Comparison of ENCODE assay signal across 21 mouse cellular contexts in the genomic region with DNA sequence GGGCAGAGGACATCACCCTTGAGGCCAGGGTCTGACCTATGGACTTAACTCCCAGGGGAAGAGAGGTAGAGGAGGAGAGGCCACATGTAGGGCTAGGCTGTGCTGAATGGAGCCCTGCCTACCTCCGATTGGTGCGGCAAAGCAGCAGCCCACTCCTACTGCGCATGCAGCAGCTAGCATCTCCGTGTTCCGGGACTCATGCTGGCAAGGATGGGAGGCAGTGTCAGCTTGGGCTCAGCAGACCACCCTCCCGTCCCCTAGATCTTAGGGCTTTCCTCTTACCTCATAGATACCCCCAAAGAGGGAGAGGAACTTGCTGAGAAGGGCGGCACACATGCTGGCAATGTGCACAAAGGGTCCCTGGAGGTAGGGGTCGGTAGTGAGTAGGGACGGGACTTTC. TPM values are rescaled to one million over a fixed set of nuclear protein-coding genes. Genes with fewer than 3 reads are reported as not detected.
DNase-seq lines count a peak whose midpoint lies in the region; ATAC-seq and TF ChIP-seq lines count a peak whose summit lies in the region.
"Had no signal": no experiment of that assay in that cellular context is flagged by ENCODE, and none has a peak within 500 bp of the region (broad histone marks: within the 10 kb centered on the region; RNA-seq: fewer than 3 reads in every experiment).

No protein-coding gene starts in this region.

- peak overlapping the region; percentile 80 for H3K4me3 ChIP-seq in erythroblast, embryonic 14.5 days (replicated peaks)
- 0 out of 2 replicates have a peak overlapping the region, but pooled peaks have one; percentile 22 for H3K4me3 ChIP-seq in liver, embryonic 11.5 days (ENCODE audit: low read depth, low read length)
- H3K4me3 ChIP-seq in G1E (ENCODE audit: low read depth, low read length) = peak overlapping the region; percentile 87
- H3K4me3 ChIP-seq in liver, embryonic 15.5 days (replicated peaks) = no peak overlapping the region
- no peak overlapping the region for H3K4me3 ChIP-seq in hindbrain, embryonic 13.5 days
- H3K4me3 ChIP-seq: embryonic facial prominence, embryonic 12.5 days; heart, adult 2 months; heart, embryonic 15.5 days; hindbrain, embryonic 10.5 days; hindbrain, embryonic 15.5 days had no signal

- no peak overlapping the region for H3K27ac ChIP-seq in liver, embryonic 11.5 days (ENCODE audit: low read depth, low read length)
- peak overlapping the region; percentile 82; the same call in 1 of the 2 replicates for H3K27ac ChIP-seq in liver, embryonic 15.5 days (replicated peaks)
- no peak overlapping the region for H3K27ac ChIP-seq in hindbrain, embryonic 13.5 days
- H3K27ac ChIP-seq: embryonic facial prominence, embryonic 12.5 days; heart, adult 2 months; heart, embryonic 15.5 days; hindbrain, embryonic 10.5 days; hindbrain, embryonic 15.5 days had no signal

- H3K36me3 ChIP-seq in erythroblast, embryonic 14.5 days (ENCODE audit: control insufficient read depth) = peaks cover 70% of the 10 kb centered on the region
- H3K36me3 ChIP-seq in liver, embryonic 11.5 days (ENCODE audit: control insufficient read depth, insufficient read depth, low read length) = peaks cover 13% of the 10 kb centered on the region; the same call in 1 of the 2 replicates
- peaks cover 75% of the 10 kb centered on the region for H3K36me3 ChIP-seq in G1E (replicated peaks)
- peaks cover 56% of the 10 kb centered on the region for H3K36me3 ChIP-seq in liver, embryonic 15.5 days (replicated peaks)
- H3K36me3 ChIP-seq in hindbrain, embryonic 13.5 days = peaks cover 62% of the 10 kb centered on the region
- H3K36me3 ChIP-seq: heart, embryonic 15.5 days had no signal

- peaks cover 100% of the 10 kb centered on the region for H3K4me1 ChIP-seq in erythroblast, embryonic 14.5 days (ENCODE audit: control insufficient read depth)
- H3K4me1 ChIP-seq in liver, embryonic 11.5 days (replicated peaks; ENCODE audit: control insufficient read depth, insufficient read depth, low read length) = peaks cover 42% of the 10 kb centered on the region
- peaks cover 97% of the 10 kb centered on the region for H3K4me1 ChIP-seq in G1E (ENCODE audit: insufficient read depth, low read depth, low read length)
- H3K4me1 ChIP-seq in liver, embryonic 15.5 days (replicated peaks) = peaks cover 98% of the 10 kb centered on the region
- peaks cover 32% of the 10 kb centered on the region for H3K4me1 ChIP-seq in hindbrain, embryonic 13.5 days (replicated peaks)

- WGBS in liver, embryonic 11.5 days = 76% methylated on average over 9 of the region's 9 CpGs
- WGBS in liver, embryonic 15.5 days (ENCODE audit: insufficient replicate concordance) = 79% methylated on average over 9 of the region's 9 CpGs
- WGBS in hindbrain, embryonic 13.5 days = 78% methylated on average over 9 of the region's 9 CpGs

- peak overlapping the region; percentile 94 for H3K4me2 ChIP-seq in liver, embryonic 11.5 days
- H3K4me2 ChIP-seq in liver, embryonic 15.5 days = peak overlapping the region; percentile 100
- H3K4me2 ChIP-seq in hindbrain, embryonic 13.5 days = no peak overlapping the region
- H3K4me2 ChIP-seq: embryonic facial prominence, embryonic 12.5 days; heart, embryonic 15.5 days; hindbrain, embryonic 15.5 days had no signal

- H3K9me3 ChIP-seq in erythroblast, embryonic 14.5 days (ENCODE audit: control insufficient read depth, low read length) = no peaks in the 10 kb centered on the region
- H3K9me3 ChIP-seq in liver, embryonic 11.5 days (ENCODE audit: control insufficient read depth, low read length) = no peaks in the 10 kb centered on the region
- H3K9me3 ChIP-seq in G1E (replicated peaks) = no peaks in the 10 kb centered on the region
- no peaks in the 10 kb centered on the region for H3K9me3 ChIP-seq in liver, embryonic 15.5 days (replicated peaks)
- H3K9me3 ChIP-seq in hindbrain, embryonic 13.5 days = no peaks in the 10 kb centered on the region
- H3K9me3 ChIP-seq: embryonic facial prominence, embryonic 12.5 days; heart, embryonic 15.5 days; hindbrain, embryonic 10.5 days; hindbrain, embryonic 15.5 days had no signal

- H3K9ac ChIP-seq in liver, embryonic 11.5 days (ENCODE audit: low read depth, low read length) = no peak overlapping the region; the same call in 1 of the 2 replicates
- peak overlapping the region; percentile 74; the same call in 1 of the 2 replicates for H3K9ac ChIP-seq in liver, embryonic 15.5 days
- H3K9ac ChIP-seq in hindbrain, embryonic 13.5 days = no peak overlapping the region
- H3K9ac ChIP-seq: embryonic facial prominence, embryonic 12.5 days; heart, embryonic 15.5 days; hindbrain, embryonic 15.5 days had no signal

- DNase-seq in liver, embryonic 11.5 days (ENCODE audit: low spot score) = no peak
- DNase-seq in liver (no peak), G1E (ENCODE audit: low spot score) (no peak)
- DNase-seq in gastrocnemius, adult 8-10 months (ENCODE audit: low spot score in 2 of 2) = no peak
- DNase-seq: adrenal gland, adult 2 months; adrenal gland, postnatal 25 days; cerebellum, postnatal 14 days; embryo, embryonic 11 days; gastrocnemius, postnatal 10 days; heart, adult 2 months; heart, postnatal 14 days had no signal

- no peaks in the 10 kb centered on the region for H3K27me3 ChIP-seq in erythroblast, embryonic 14.5 days (ENCODE audit: control insufficient read depth)
- H3K27me3 ChIP-seq in liver, embryonic 11.5 days (replicated peaks; ENCODE audit: control insufficient read depth, insufficient read depth, low read length) = no peaks in the 10 kb centered on the region
- H3K27me3 ChIP-seq in G1E (ENCODE audit: insufficient read depth, low read length) = no peaks in the 10 kb centered on the region
- H3K27me3 ChIP-seq in liver, embryonic 15.5 days = no peaks in the 10 kb centered on the region
- no peaks in the 10 kb centered on the region for H3K27me3 ChIP-seq in hindbrain, embryonic 13.5 days
- H3K27me3 ChIP-seq: embryonic facial prominence, embryonic 12.5 days; heart, embryonic 15.5 days; hindbrain, embryonic 15.5 days had no signal

- no peak for ATAC-seq in erythroblast, adult 5-6 weeks (replicated peaks; ENCODE audit: low FRiP score, poor library complexity, severe bottlenecking)
- ATAC-seq in liver, embryonic 11.5 days (replicated peaks; ENCODE audit: low FRiP score) = no peak
- ATAC-seq in G1E (ENCODE audit: extremely low read depth, insufficient number of reproducible peaks, low FRiP score, poor library complexity, severe bottlenecking) = no peak
- ATAC-seq in liver, embryonic 15.5 days (ENCODE audit: insufficient read depth) = no peak
- no peak for ATAC-seq in hindbrain, embryonic 13.5 days (ENCODE audit: low FRiP score)
- ATAC-seq: forebrain, embryonic 14.5 days had no signal

- TF ChIP-seq CTCF in G1E (IDR thresholded peaks at IDR 0.05; ENCODE audit: low read depth, low read length) = no peak

RNA-seq across cellular contexts. Expression of a gene that starts 5.3 kb away (rescaled TPM):
- 0.25 TPM in 1 of 2 replicates, not detected in the other for polyA plus RNA-seq in erythroblast, embryonic 14.5 days (2012)
- 7.9 and 15.9 TPM in 2 replicates for total RNA-seq in erythroblast, adult 5-6 weeks (2015; ENCODE audit: low replicate concordance)
- 4.0 and 4.3 TPM in 2 replicates for total RNA-seq in erythroblast, adult 5-6 weeks (2017; ENCODE audit: low replicate concordance)
- 124 and 127 TPM in 2 replicates for polyA plus RNA-seq in liver, embryonic 11.5 days (2014; fragmentation: Nextera tagmentation; extraction: Ambion mirVana)
- total RNA-seq in G1E (2014; fragmentation: Nextera tagmentation) (17.5 and 22.7 TPM in 2 replicates), G1E (2017) (95.7 and 97.6 TPM in 2 replicates)
- polyA plus RNA-seq in G1E (2012) = 3.3 and 6.1 TPM in 2 replicates
- polyA plus RNA-seq in liver, embryonic 15.5 days (2015; fragmentation: Nextera tagmentation; extraction: Ambion mirVana) = 36.4 and 39.3 TPM in 2 replicates
- polyA plus RNA-seq in hindbrain, embryonic 13.5 days (2015; fragmentation: Nextera tagmentation; extraction: Ambion mirVana) = 83.5 and 93.7 TPM in 2 replicates
- total RNA-seq in gastrocnemius, adult 8-10 months (2022) = 10 to 100 TPM in 2 of 4 experiments, 1 to 10 TPM in 2; 7.5 to 10.5 (median 9.9) TPM

RNA-seq across cellular contexts. Expression of a gene that starts 5.4 kb away (rescaled TPM):
- polyA plus RNA-seq in erythroblast, embryonic 14.5 days (2012) = 1.8 and 3.3 TPM in 2 replicates
- total RNA-seq in erythroblast, adult 5-6 weeks (2015; ENCODE audit: low replicate concordance) = 1.7 and 5.0 TPM in 2 replicates
- 3.3 and 8.9 TPM in 2 replicates for total RNA-seq in erythroblast, adult 5-6 weeks (2017; ENCODE audit: low replicate concordance)
- polyA plus RNA-seq in liver, embryonic 11.5 days (2014; fragmentation: Nextera tagmentation; extraction: Ambion mirVana) = 14.4 and 15.3 TPM in 2 replicates
- total RNA-seq in G1E (2014; fragmentation: Nextera tagmentation) (25.8 and 26.7 TPM in 2 replicates), G1E (2017) (16.4 and 23.3 TPM in 2 replicates)
- 32.6 and 55.5 TPM in 2 replicates for polyA plus RNA-seq in G1E (2012)
- 9.5 and 13.7 TPM in 2 replicates for polyA plus RNA-seq in liver, embryonic 15.5 days (2015; fragmentation: Nextera tagmentation; extraction: Ambion mirVana)
- 30.2 and 31.1 TPM in 2 replicates for polyA plus RNA-seq in hindbrain, embryonic 13.5 days (2015; fragmentation: Nextera tagmentation; extraction: Ambion mirVana)
- total RNA-seq in gastrocnemius, adult 8-10 months (2022) = 1 to 10 TPM in 2 of 4 experiments, under 1 TPM in 2; 0.68 to 1.2 (median 1.1) TPM

RNA-seq across cellular contexts. Expression of a gene that starts 19.1 kb away (rescaled TPM):
- 0.26 and 0.29 TPM in 2 replicates for polyA plus RNA-seq in erythroblast, embryonic 14.5 days (2012)
- total RNA-seq in erythroblast, adult 5-6 weeks (2015; ENCODE audit: low replicate concordance) = not detected in 2 replicates
- 0.26 and 0.70 TPM in 2 replicates for total RNA-seq in erythroblast, adult 5-6 weeks (2017; ENCODE audit: low replicate concordance)
- 2.1 TPM in 2 replicates for polyA plus RNA-seq in liver, embryonic 11.5 days (2014; fragmentation: Nextera tagmentation; extraction: Ambion mirVana)
- total RNA-seq in G1E (2014; fragmentation: Nextera tagmentation) (3.1 and 3.9 TPM in 2 replicates), G1E (2017) (1.2 and 2.6 TPM in 2 replicates)
- polyA plus RNA-seq in G1E (2012) = 9.5 and 10.1 TPM in 2 replicates
- polyA plus RNA-seq in liver, embryonic 15.5 days (2015; fragmentation: Nextera tagmentation; extraction: Ambion mirVana) = 1.3 and 1.8 TPM in 2 replicates
- 32.7 and 35.1 TPM in 2 replicates for polyA plus RNA-seq in hindbrain, embryonic 13.5 days (2015; fragmentation: Nextera tagmentation; extraction: Ambion mirVana)
- 10 to 100 TPM; 48.8 to 74.6 (median 59.1) TPM for total RNA-seq in gastrocnemius, adult 8-10 months (2022)
- total RNA-seq: common myeloid progenitor, adult 5-6 weeks had no signal

RNA-seq across cellular contexts. Expression of a gene that starts 20.7 kb away (rescaled TPM):
- not detected in 2 replicates for polyA plus RNA-seq in erythroblast, embryonic 14.5 days (2012)
- total RNA-seq in erythroblast, adult 5-6 weeks (2015; ENCODE audit: low replicate concordance) = not detected in 2 replicates
- not detected in 2 replicates for total RNA-seq in erythroblast, adult 5-6 weeks (2017; ENCODE audit: low replicate concordance)
- polyA plus RNA-seq in liver, embryonic 11.5 days (2014; fragmentation: Nextera tagmentation; extraction: Ambion mirVana) = 0.77 and 0.93 TPM in 2 replicates
- not detected in 2 replicates for total RNA-seq in G1E (2014; fragmentation: Nextera tagmentation)
- total RNA-seq in G1E (2017) = 0.05 and 0.06 TPM in 2 replicates
- not detected in 2 replicates for polyA plus RNA-seq in G1E (2012)
- 0.37 and 0.47 TPM in 2 replicates for polyA plus RNA-seq in liver, embryonic 15.5 days (2015; fragmentation: Nextera tagmentation; extraction: Ambion mirVana)
- 5.7 and 6.4 TPM in 2 replicates for polyA plus RNA-seq in hindbrain, embryonic 13.5 days (2015; fragmentation: Nextera tagmentation; extraction: Ambion mirVana)
- 1 to 10 TPM; 1.3 to 2.9 (median 2.3) TPM for total RNA-seq in gastrocnemius, adult 8-10 months (2022)
- total RNA-seq: common myeloid progenitor, adult 5-6 weeks had no signal

RNA-seq across cellular contexts. Expression of a gene that starts 22.1 kb away (rescaled TPM):
- polyA plus RNA-seq in erythroblast, embryonic 14.5 days (2012) = not detected in 2 replicates
- not detected in 2 replicates for total RNA-seq in erythroblast, adult 5-6 weeks (2015; ENCODE audit: low replicate concordance)
- total RNA-seq in erythroblast, adult 5-6 weeks (2017; ENCODE audit: low replicate concordance) = not detected in 2 replicates
- polyA plus RNA-seq in liver, embryonic 11.5 days (2014; fragmentation: Nextera tagmentation; extraction: Ambion mirVana) = 4.1 and 4.3 TPM in 2 replicates
- total RNA-seq in G1E (2014; fragmentation: Nextera tagmentation) (not detected in 2 replicates), G1E (2017) (not detected in 2 replicates)
- not detected in 2 replicates for polyA plus RNA-seq in G1E (2012)
- polyA plus RNA-seq in liver, embryonic 15.5 days (2015; fragmentation: Nextera tagmentation; extraction: Ambion mirVana) = 5.0 and 5.6 TPM in 2 replicates
- polyA plus RNA-seq in hindbrain, embryonic 13.5 days (2015; fragmentation: Nextera tagmentation; extraction: Ambion mirVana) = 0.88 and 1.1 TPM in 2 replicates
- 1 to 10 TPM; 4.8 to 7.1 (median 6.2) TPM for total RNA-seq in gastrocnemius, adult 8-10 months (2022)
- total RNA-seq: common myeloid progenitor, adult 5-6 weeks had no signal

Comparison
In these comparisons a context has a peak if more than half of its experiments do, and no peak if none do; other contexts are left out.
1. H3K4me3 ChIP-seq: peak in erythroblast, embryonic 14.5 days (single experiment), liver, embryonic 11.5 days (single experiment) and G1E (single experiment); none in liver, embryonic 15.5 days (single experiment) and hindbrain, embryonic 13.5 days (single experiment).